Mouse (Mus musculus): ENCODE measurements at regions not wholly inside any gene's neighbourhood (a gene's known extent, or its start where the extent isn't known, plus 50 kb on each side); places are given as distances from the start of the nearest gene placed in this dataset.
A peak's percentile ranks its signal among the peaks of the same experiment; 100 is the strongest.
"Not testable (repeated sequence)": the region's sequence is repeated elsewhere in the genome, so short reads cannot be mapped to it uniquely, and the experiment has no call there.

- DNase-seq = peak; percentile 77 to 88
These were observed 69.2 kb downstream of the Gm33543 start for GRCm38 (mm10) chr10:95773425-95773980.

- DNase-seq = peak; percentile 35 to 41
These were observed 69.8 kb downstream of the Gm33543 start for GRCm38 (mm10) chr10:95772811-95773424.

GRCm38 (mm10) chr10:95768974-95769373 lies 73.8 kb downstream of the Gm33543 start:
- DNase-seq = no peak

GRCm38 (mm10) chr10:95767526-95768161 lies 75.1 kb downstream of the Gm33543 start:
- no peak for DNase-seq

- DNase-seq = no peak
These were observed 78.6 kb downstream of the Gm33543 start for GRCm38 (mm10) chr10:95764129-95764528.

GRCm38 (mm10) chr10:95762632-95763031 lies 80.1 kb downstream of the Gm33543 start:
- no peak for DNase-seq

GRCm38 (mm10) chr10:95761969-95762368 lies 80.8 kb downstream of the Gm33543 start:
- DNase-seq = no peak

- no peak for DNase-seq
These were observed 82.4 kb downstream of the Gm33543 start for GRCm38 (mm10) chr10:95760121-95760870.

GRCm38 (mm10) chr10:95758181-95758580 lies 84.5 kb downstream of the Gm33543 start:
- no peak for DNase-seq

GRCm38 (mm10) chr10:95755429-95755828 lies 82.2 kb upstream of the Anapc15-ps start:
- no peak for DNase-seq

- no peak for DNase-seq
These were observed 80.2 kb upstream of the Anapc15-ps start for GRCm38 (mm10) chr10:95753396-95753905.

GRCm38 (mm10) chr10:95748360-95748759 lies 75.1 kb upstream of the Anapc15-ps start:
- DNase-seq = no peak

GRCm38 (mm10) chr10:95747939-95748338 lies 74.7 kb upstream of the Anapc15-ps start:
- DNase-seq = no peak

GRCm38 (mm10) chr10:95745834-95746620 lies 72.8 kb upstream of the Anapc15-ps start:
- DNase-seq = no peak

GRCm38 (mm10) chr10:95745254-95745653 lies 72.0 kb upstream of the Anapc15-ps start:
- DNase-seq = no peak

- no peak for DNase-seq
These were observed 70.4 kb upstream of the Anapc15-ps start for GRCm38 (mm10) chr10:95743627-95744026.

GRCm38 (mm10) chr10:95739421-95739820 lies 66.2 kb upstream of the Anapc15-ps start:
- no peak for DNase-seq

GRCm38 (mm10) chr10:95736743-95737142 lies 63.5 kb upstream of the Anapc15-ps start:
- not testable (repeated sequence) for DNase-seq

- DNase-seq = no peak
These were observed 57.8 kb upstream of the Anapc15-ps start for GRCm38 (mm10) chr10:95731001-95731400.

- no peak for DNase-seq
These were observed 56.6 kb upstream of the Anapc15-ps start for GRCm38 (mm10) chr10:95729890-95730289.

- DNase-seq = peak; percentile 68 to 78
These were observed 52.7 kb upstream of the Anapc15-ps start for GRCm38 (mm10) chr10:95725910-95726309.

GRCm38 (mm10) chr10:95725349-95725748 lies 52.1 kb upstream of the Anapc15-ps start:
- peak in 1 of 2 experiments; percentile 23 for DNase-seq
